Mouse (Mus musculus) mouse embryonic stem cell (cell line): ENCODE measurements at regions not wholly inside any gene's neighbourhood (a gene's known extent, or its start where the extent isn't known, plus 50 kb on each side); places are given as distances from the start of the nearest gene placed in this dataset.

Source experiments
- in situ Hi-C, 2 experiments: fragments of 300-500 bp; cut with MboI; formaldehyde crosslinking; loops; 1 replicate in 1 of 2; 3 replicates in 1 of 2; pipeline ENCODE4 v1.14.3; 2019 to 2020; ENCODE audit warnings: low sequenced_read_pairs in 2 of 2, low pct_unique_long_range_greater_than_20kb in 1 of 2, mixed read lengths in 1 of 2; ENCODE audit not compliant: unreplicated experiment in 1 of 2

- in situ Hi-C loops = no loop called here
Measured at GRCm38 (mm10) chr1:73160199-73160598, 144.5 kb upstream of the Tnp1 start.

GRCm38 (mm10) chr1:73159405-73159976, 143.8 kb upstream of the Tnp1 start:
- in situ Hi-C loops = no loop called here

GRCm38 (mm10) chr1:73153438-73154097, 137.9 kb upstream of the Tnp1 start:
- in situ Hi-C loops = no loop called here

- in situ Hi-C loops = no loop called here
Measured at GRCm38 (mm10) chr1:73149926-73150325, 134.2 kb upstream of the Tnp1 start.

- in situ Hi-C loops = no loop called here
Measured at GRCm38 (mm10) chr1:73142845-73143244, 127.1 kb upstream of the Tnp1 start.

GRCm38 (mm10) chr1:73140557-73141345, 125.0 kb upstream of the Tnp1 start:
- in situ Hi-C loops = no loop called here

- in situ Hi-C loops = no loop called here
Measured at GRCm38 (mm10) chr1:73130215-73130861, 114.6 kb upstream of the Tnp1 start.

- in situ Hi-C loops = no loop called here
Measured at GRCm38 (mm10) chr1:73123012-73123411, 107.3 kb upstream of the Tnp1 start.

- in situ Hi-C loops = no loop called here
Measured at GRCm38 (mm10) chr1:73118661-73119060, 103.0 kb upstream of the Tnp1 start.

- in situ Hi-C loops = no loop called here
Measured at GRCm38 (mm10) chr1:73116526-73116925, 100.8 kb upstream of the Tnp1 start.

GRCm38 (mm10) chr1:73115854-73116253, 100.1 kb upstream of the Tnp1 start:
- in situ Hi-C loops = no loop called here

GRCm38 (mm10) chr1:73113137-73113536, 97.4 kb upstream of the Tnp1 start:
- in situ Hi-C loops = no loop called here

GRCm38 (mm10) chr1:73112711-73113110, 97.0 kb upstream of the Tnp1 start:
- in situ Hi-C loops = no loop called here

GRCm38 (mm10) chr1:73111911-73112310, 96.2 kb upstream of the Tnp1 start:
- in situ Hi-C loops = no loop called here

GRCm38 (mm10) chr1:73105856-73106463, 90.3 kb upstream of the Tnp1 start:
- in situ Hi-C loops = no loop called here

GRCm38 (mm10) chr1:73097645-73098440, 82.1 kb upstream of the Tnp1 start:
- in situ Hi-C loops = no loop called here

- in situ Hi-C loops = no loop called here
Measured at GRCm38 (mm10) chr1:73089636-73090035, 73.9 kb upstream of the Tnp1 start.

GRCm38 (mm10) chr1:73088494-73088893, 72.8 kb upstream of the Tnp1 start:
- in situ Hi-C loops = no loop called here
